Mouse (Mus musculus) inflammation-experienced regulatory T-cells (primary cell): ENCODE measurements around the gene Tmem198b. TPM values are rescaled to one million over a fixed set of nuclear protein-coding genes. Genes with fewer than 3 reads are reported as not detected.

ENCODE experiments used
- polyA plus RNA-seq, 2 experiments: library from polyadenylated mRNA; unstranded; fragments of 100-300 nt; shearing (Covaris generic); gene quantifications; one replicate each; pipeline ENCODE4 v1.2.1; 2017

The Tmem198b gene
- polyA plus RNA-seq: 1 to 10 TPM; 2.2 to 4.1 TPM

DNA sequence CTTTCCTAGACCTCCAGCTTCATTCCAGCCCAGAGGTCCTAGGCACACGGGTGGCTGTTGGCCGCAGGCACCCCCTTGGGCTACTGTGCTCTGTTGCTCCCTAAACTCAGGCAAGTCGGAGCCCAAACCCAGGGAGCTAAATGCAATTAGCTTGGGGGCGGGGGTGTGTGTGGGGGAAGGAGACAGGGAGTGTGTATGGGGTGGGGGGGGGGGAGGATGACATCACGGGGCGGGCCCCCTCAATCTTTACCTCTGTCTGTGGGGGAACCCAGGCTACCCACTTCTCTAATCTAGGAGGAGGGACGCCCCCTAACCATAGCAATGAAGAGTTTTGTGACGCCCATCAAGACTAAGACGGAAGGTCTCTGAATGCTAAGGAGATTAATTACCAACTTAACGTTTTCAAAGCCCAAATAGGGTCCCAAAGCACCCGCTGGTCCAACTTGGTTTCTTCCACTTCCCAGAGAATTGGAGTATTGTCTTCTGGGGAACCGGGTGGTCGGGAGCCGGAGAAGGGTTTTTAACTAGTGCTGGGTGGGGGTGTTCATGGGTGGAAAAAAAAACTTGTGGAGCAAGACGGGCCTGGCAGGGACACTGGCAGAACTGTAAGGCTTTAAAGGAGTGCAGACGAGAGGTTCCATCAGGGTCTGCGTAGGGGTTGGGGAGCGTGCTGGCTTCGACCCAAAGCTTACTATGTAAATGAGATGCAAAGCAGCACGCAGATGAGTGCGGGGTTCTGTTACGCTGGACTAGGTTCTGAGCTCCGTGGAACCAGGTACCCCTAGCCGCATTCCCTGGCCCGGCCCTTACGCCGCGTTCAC is at the start of gene Tmem198b:
Gene Tmem198b, minus strand, starts transcription at position 100 of the 821 bp plus-strand sequence.

GRCm38 (mm10) chr10:128821358-128822056 is 17.3 kb upstream of the Tmem198b start, which contains the start of gene Ormdl2:
Ormdl2 (minus strand) TSS chr10:128821645.

DNA sequence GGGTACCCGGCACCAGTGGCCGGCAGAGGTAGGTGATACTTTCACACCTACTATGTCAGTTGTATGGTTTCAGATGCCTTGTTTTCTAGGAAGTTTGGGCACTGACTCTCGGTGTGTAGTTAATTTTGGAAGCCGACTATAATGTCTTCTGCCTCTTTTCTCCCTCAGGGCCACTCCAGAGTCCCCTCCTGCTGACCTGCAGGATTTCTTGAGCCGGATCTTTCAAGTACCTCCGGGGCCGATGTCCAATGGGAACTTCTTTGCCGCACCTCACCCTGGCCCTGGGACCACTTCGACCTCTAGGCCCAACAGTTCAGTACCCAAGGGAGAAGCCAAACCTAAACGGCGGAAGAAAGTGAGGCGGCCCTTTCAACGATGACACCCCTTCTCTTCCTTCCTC is 12.9 kb upstream of the Tmem198b start, which contains the start of gene Sarnp:
Gene Sarnp, plus strand, starts transcription at position 301 of the 400 bp plus-strand sequence.

DNA sequence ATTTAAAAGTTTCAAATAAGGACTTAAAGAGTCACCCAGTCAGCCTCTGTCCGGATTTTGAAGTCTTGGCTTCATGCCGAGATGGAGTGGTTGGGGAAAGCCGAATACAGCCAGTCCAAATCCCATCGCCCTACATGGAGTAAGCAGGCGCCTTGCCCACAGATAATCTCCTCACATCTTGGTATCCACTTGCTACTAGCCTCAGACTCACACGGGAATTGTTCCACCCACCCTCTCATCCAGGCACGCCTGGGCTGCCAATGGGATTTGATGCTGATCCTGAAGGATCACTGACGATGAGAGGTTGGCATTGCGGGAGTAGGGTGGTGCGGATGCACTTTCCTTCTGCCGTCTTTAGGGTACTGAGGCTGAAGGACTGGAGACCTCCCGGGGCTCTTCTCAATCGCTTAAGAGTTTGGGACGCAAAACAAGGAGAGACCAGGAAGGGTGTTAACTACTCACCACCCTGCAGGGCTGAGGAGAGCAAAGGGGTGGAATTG is 349 bp downstream of the Tmem198b start, which contains the start of gene Dnajc14:
Gene Dnajc14, plus strand, starts transcription at position 292 of the 500 bp plus-strand sequence.

GRCm38 (mm10) chr10:128790398-128791124 is 13.6 kb downstream of the Tmem198b start, which contains the start of gene Mmp19:
Mmp19 (plus strand) TSS chr10:128790910.

Other genes starting within 250 kb of the Tmem198b start
- gene Pa2g4, start 238.4 kb downstream of the Tmem198b start, polyA plus RNA-seq: 10 to 100 TPM; 26.4 to 30.0 TPM
- gene Erbb3, start 214.7 kb downstream of the Tmem198b start, polyA plus RNA-seq: 1 to 10 TPM; 2.9 to 8.1 TPM
- 100 to 1,000 TPM; 473 to 520 TPM for gene Rps26, start 177.6 kb downstream of the Tmem198b start, polyA plus RNA-seq
- 100 to 1,000 TPM in 1 of 2 experiments, 10 to 100 TPM in 1; 71.0 to 105 TPM for gene Ikzf4, start 158.4 kb downstream of the Tmem198b start, polyA plus RNA-seq
- gene Suox, start 130.3 kb downstream of the Tmem198b start, polyA plus RNA-seq: 10 to 100 TPM; 46.6 to 47.9 TPM
- gene Rab5b, start 108.1 kb downstream of the Tmem198b start, polyA plus RNA-seq: 10 to 100 TPM; 44.2 to 45.0 TPM
- 1 to 10 TPM; 2.9 to 5.1 TPM for gene Pmel, start 100.2 kb downstream of the Tmem198b start, polyA plus RNA-seq
- 10 to 100 TPM; 33.2 to 43.0 TPM for gene Cdk2, start 99.3 kb downstream of the Tmem198b start, polyA plus RNA-seq
- 100 to 1,000 TPM; 564 to 912 TPM for gene Dgka, start 59.5 kb downstream of the Tmem198b start, polyA plus RNA-seq
- 10 to 100 TPM; 30.7 to 44.7 TPM for gene Pym1, start 56.5 kb downstream of the Tmem198b start, polyA plus RNA-seq
- 1 to 10 TPM in 1 of 2 experiments, under 1 TPM in 1; 0.27 to 1.1 TPM for gene Mmp19, start 13.5 kb downstream of the Tmem198b start, polyA plus RNA-seq
- 100 to 1,000 TPM in 1 of 2 experiments, 10 to 100 TPM in 1; 99.0 to 113 TPM for gene Dnajc14, start 308 bp downstream of the Tmem198b start, polyA plus RNA-seq
- 100 to 1,000 TPM; 138 to 144 TPM for gene Sarnp, start 13.0 kb upstream of the Tmem198b start, polyA plus RNA-seq
- gene Ormdl2, start 17.3 kb upstream of the Tmem198b start, polyA plus RNA-seq: 10 to 100 TPM; 65.4 to 69.2 TPM
- gene Gdf11, start 87.3 kb upstream of the Tmem198b start, polyA plus RNA-seq: 1 to 10 TPM; 2.9 TPM
- gene Cd63, start 96.6 kb upstream of the Tmem198b start, polyA plus RNA-seq: 1 to 10 TPM in 1 of 2 experiments, under 1 TPM in 1; 0.86 to 6.2 TPM
- gene Rdh5, start 118.5 kb upstream of the Tmem198b start, polyA plus RNA-seq: 10 to 100 TPM; 13.9 to 24.2 TPM
- 100 to 1,000 TPM; 113 to 188 TPM for gene Bloc1s1, start 119.7 kb upstream of the Tmem198b start, polyA plus RNA-seq
- 10 to 100 TPM in 1 of 2 experiments, 1 to 10 TPM in 1; 3.9 to 21.2 TPM for gene Itga7, start 129.4 kb upstream of the Tmem198b start, polyA plus RNA-seq
- not detected for gene Mettl7b, start 156.6 kb upstream of the Tmem198b start, polyA plus RNA-seq
- under 1 TPM in 1 of 2 experiments, not detected in 1; 0.51 TPM for gene Olfr9, start 185.1 kb upstream of the Tmem198b start, polyA plus RNA-seq
- not detected for gene Olfr763, start 206.4 kb upstream of the Tmem198b start, polyA plus RNA-seq
- gene Olfr764-ps1, start 235.5 kb upstream of the Tmem198b start, polyA plus RNA-seq: not detected
- gene Olfr765, start 245.6 kb upstream of the Tmem198b start, polyA plus RNA-seq: not detected